In the genomic region with DNA sequence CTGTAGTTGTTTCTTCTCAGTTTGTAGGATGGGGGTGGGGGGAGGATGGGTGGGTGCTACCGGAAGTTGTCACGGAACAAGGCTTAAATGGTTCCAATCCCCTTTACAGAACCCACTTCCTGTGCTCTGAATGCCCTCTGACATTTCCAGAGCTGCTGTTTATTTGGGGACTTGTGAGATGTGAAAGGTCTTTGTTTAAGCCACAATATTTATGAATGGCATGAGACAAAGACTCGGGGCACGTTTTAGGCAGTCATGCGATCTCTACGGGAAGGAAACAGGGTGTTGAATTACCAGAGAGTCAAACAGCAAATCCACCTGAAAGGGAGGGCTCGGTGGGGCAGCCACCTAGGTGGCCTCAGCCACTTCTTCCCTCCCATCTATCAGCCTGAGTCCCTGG, we compare ENCODE assay signal across 16 mouse cellular contexts. TPM values are rescaled to one million over a fixed set of nuclear protein-coding genes. Genes with fewer than 3 reads are reported as not detected.
DNase-seq lines count a peak whose midpoint lies in the region; ATAC-seq lines count a peak whose summit lies in the region.
"Had no signal": no experiment of that assay in that cellular context is flagged by ENCODE, and none has a peak within 500 bp of the region (broad histone marks: within the 10 kb centered on the region; RNA-seq: fewer than 3 reads in every experiment).

No protein-coding gene starts in this region.

- no peak for DNase-seq in forebrain, embryonic 10.5 days (ENCODE audit: extremely low spot score, low spot score)
- peak; percentile 44 to 59 for DNase-seq in CD8-positive naive resting alpha-beta T cell, adult 2 months (ENCODE audit: low read depth in 2 of 2, low spot score in 2 of 2)
- peak; percentile 19 for DNase-seq in forelimb bud, embryonic 11.5 days (ENCODE audit: low read depth, low spot score)
- no peak for DNase-seq in cerebellum, adult 9-10 months
- no peak for DNase-seq in heart, adult 11 months
- no peak for DNase-seq in lung, postnatal 4 days
- DNase-seq: adrenal gland, postnatal 14 days; cerebellum, adult 11-12 months; gastrocnemius, postnatal 25 days; heart, postnatal 10 days; liver; lung, postnatal 10 days had no signal

- H3K4me3 ChIP-seq in forebrain, embryonic 10.5 days: no peak overlapping the region
- no peak overlapping the region for H3K4me3 ChIP-seq in forebrain, embryonic 13.5 days
- H3K4me3 ChIP-seq: intestine, embryonic 15.5 days; stomach, embryonic 15.5 days had no signal

- peak overlapping the region; percentile 3; the same call in 1 of the 2 replicates for H3K27ac ChIP-seq in forebrain, embryonic 10.5 days
- no peak overlapping the region for H3K27ac ChIP-seq in forebrain, embryonic 13.5 days
- H3K27ac ChIP-seq: intestine, embryonic 15.5 days; stomach, embryonic 15.5 days had no signal

- peaks cover 70% of the 10 kb centered on the region for H3K27me3 ChIP-seq in forebrain, embryonic 10.5 days (ENCODE audit: poor library complexity, severe bottlenecking)
- peaks cover 6% of the 10 kb centered on the region for H3K27me3 ChIP-seq in forebrain, embryonic 13.5 days
- H3K27me3 ChIP-seq: intestine, embryonic 15.5 days; stomach, embryonic 15.5 days had no signal

- no peak for ATAC-seq in forebrain, embryonic 13.5 days
- peak; percentile 85 for ATAC-seq in neutrophil, adult 5-6 weeks (ENCODE audit: extremely low read depth, insufficient number of reproducible peaks, low FRiP score, poor library complexity, severe bottlenecking)
- ATAC-seq: intestine, embryonic 15.5 days had no signal

- H3K36me3 ChIP-seq in forebrain, embryonic 10.5 days (replicated peaks): no peaks in the 10 kb centered on the region
- no peaks in the 10 kb centered on the region for H3K36me3 ChIP-seq in forebrain, embryonic 13.5 days (ENCODE audit: poor library complexity, severe bottlenecking)
- H3K36me3 ChIP-seq: intestine, embryonic 15.5 days; stomach, embryonic 15.5 days had no signal

- 5% methylated on average over 7 of the region's 7 CpGs for WGBS in forebrain, embryonic 10.5 days
- WGBS in forebrain, embryonic 13.5 days: 4% methylated on average over 7 of the region's 7 CpGs

- no peak overlapping the region for H3K9ac ChIP-seq in forebrain, embryonic 13.5 days
- H3K9ac ChIP-seq: intestine, embryonic 15.5 days; stomach, embryonic 15.5 days had no signal

- no peak overlapping the region for H3K4me2 ChIP-seq in forebrain, embryonic 13.5 days
- H3K4me2 ChIP-seq: intestine, embryonic 15.5 days; stomach, embryonic 15.5 days had no signal

- H3K9me3 ChIP-seq in forebrain, embryonic 10.5 days: no peaks in the 10 kb centered on the region
- no peaks in the 10 kb centered on the region for H3K9me3 ChIP-seq in forebrain, embryonic 13.5 days (replicated peaks)
- H3K9me3 ChIP-seq: intestine, embryonic 15.5 days; stomach, embryonic 15.5 days had no signal

- H3K4me1 ChIP-seq in forebrain, embryonic 10.5 days: peaks cover 17% of the 10 kb centered on the region
- H3K4me1 ChIP-seq in forebrain, embryonic 13.5 days: 0 out of 2 replicates have a peak, but pooled peaks cover 4% of the 10 kb centered on the region
- H3K4me1 ChIP-seq: intestine, embryonic 15.5 days had no signal

RNA-seq across cellular contexts. Expression of gene Cldn10, which starts 46.6 kb away (rescaled TPM):
- polyA plus RNA-seq in forebrain, embryonic 10.5 days (2016; fragmentation: Nextera tagmentation; extraction: Ambion mirVana): 1.6 and 3.1 TPM in 2 replicates
- polyA plus RNA-seq in forebrain, embryonic 13.5 days (2015; fragmentation: Nextera tagmentation; extraction: Ambion mirVana): 0.57 and 0.77 TPM in 2 replicates
- 1.7 and 2.5 TPM in 2 replicates for total RNA-seq in neutrophil, adult 5-6 weeks (2017)
- total RNA-seq: gastrocnemius, postnatal 25 days had no signal

Comparison
In these comparisons a context has a peak if more than half of its experiments do, and no peak if none do; other contexts are left out.
1. DNase-seq: peak in CD8-positive naive resting alpha-beta T cell, adult 2 months (2 of 2) and forelimb bud, embryonic 11.5 days (single experiment); none in forebrain, embryonic 10.5 days (single experiment), cerebellum, adult 9-10 months (single experiment), heart, adult 11 months (single experiment) and lung, postnatal 4 days (0 of 2).